Mouse (Mus musculus) C2C12 (cell line): ENCODE measurements at regions not wholly inside any gene's neighbourhood (a gene's known extent, or its start where the extent isn't known, plus 50 kb on each side); places are given as distances from the start of the nearest gene placed in this dataset.

Experiments used
- H3K27me3 ChIP-seq: one replicate; pipeline ENCODE4 v1.6.1; 2011; ENCODE audit not compliant: control insufficient read depth, insufficient read depth, insufficient read length
- H3K36me3 ChIP-seq: one replicate; pipeline ENCODE4 v1.6.1; 2011; ENCODE audit not compliant: control insufficient read depth, insufficient read depth
- H3K4me3 ChIP-seq: one replicate; pipeline ENCODE4 v1.5.1; 2011; ENCODE audit warnings: mild to moderate bottlenecking, control low read depth; ENCODE audit not compliant: poor library complexity, insufficient read depth, severe bottlenecking
- H3K79me2 ChIP-seq: one replicate; pipeline ENCODE4 v1.6.1; 2011; ENCODE audit not compliant: control insufficient read depth, insufficient read depth
- H3K79me3 ChIP-seq: one replicate; pipeline ENCODE4 v1.6.1; 2011; ENCODE audit warnings: low read depth, control low read depth
- H3ac ChIP-seq: one replicate; pipeline ENCODE3; 2011; ENCODE audit warnings: low read depth; ENCODE audit not compliant: control insufficient read depth, insufficient read length
- CEBPB ChIP-seq: IDR thresholded peaks from one replicate; pipeline ENCODE4 v1.6.1; 2011; ENCODE audit warnings: low read depth, mild to moderate bottlenecking, control low read depth, moderate library complexity
- CTCF ChIP-seq: IDR thresholded peaks from one replicate; pipeline ENCODE4 v1.5.1; 2011; ENCODE audit not compliant: control insufficient read depth, insufficient read depth, insufficient read length
- FOSL1 ChIP-seq: IDR thresholded peaks from one replicate; pipeline ENCODE4 v1.8.0; 2011; ENCODE audit warnings: mild to moderate bottlenecking, low read length; ENCODE audit not compliant: poor library complexity, insufficient read depth, severe bottlenecking
- MAX ChIP-seq: IDR thresholded peaks from one replicate; pipeline ENCODE4 v1.6.1; 2011; ENCODE audit warnings: mild to moderate bottlenecking, control low read depth
- MYOD1 ChIP-seq: IDR thresholded peaks from one replicate; pipeline ENCODE4 v1.6.1; 2011; ENCODE audit warnings: low read depth; ENCODE audit not compliant: control insufficient read depth, insufficient read length
- MYOG ChIP-seq: IDR thresholded peaks from one replicate; pipeline ENCODE4 v1.6.1; 2011; ENCODE audit not compliant: control insufficient read depth, insufficient read length; ENCODE audit errors: extremely low read depth
- USF1 ChIP-seq: IDR thresholded peaks from one replicate; pipeline ENCODE4 v1.6.1; 2011; ENCODE audit warnings: low read depth, mild to moderate bottlenecking, control low read depth, moderate library complexity

- TF ChIP-seq FOSL1 (no peak), USF1 (no peak), CEBPB (no peak), MYOD1 (no peak), CTCF (no peak), MYOG (no peak), MAX (no peak)
- Histone ChIP-seq H3K79me3 (no peaks in the 10 kb centered on the region), H3K36me3 (no peaks in the 10 kb centered on the region), H3K4me3 (no peak overlapping the region), H3K79me2 (no peaks in the 10 kb centered on the region), H3ac (no peak overlapping the region), H3K27me3 (no peaks in the 10 kb centered on the region)
Observed at GRCm38 (mm10) chr13:107587678-107588077, 456.6 kb upstream of the Smim15 start.

GRCm38 (mm10) chr13:107585936-107586335 is 458.3 kb upstream of the Smim15 start:
- no peak overlapping the region for H3K4me3 ChIP-seq
- no peaks in the 10 kb centered on the region for H3K79me3 ChIP-seq
- TF ChIP-seq MYOG (no peak), MYOD1 (no peak), MAX (no peak), USF1 (no peak), CTCF (no peak), FOSL1 (no peak), CEBPB (no peak)
- H3ac ChIP-seq: no peak overlapping the region
- no peaks in the 10 kb centered on the region for H3K79me2 ChIP-seq
- H3K36me3 ChIP-seq: no peaks in the 10 kb centered on the region
- H3K27me3 ChIP-seq: no peaks in the 10 kb centered on the region

DNA sequence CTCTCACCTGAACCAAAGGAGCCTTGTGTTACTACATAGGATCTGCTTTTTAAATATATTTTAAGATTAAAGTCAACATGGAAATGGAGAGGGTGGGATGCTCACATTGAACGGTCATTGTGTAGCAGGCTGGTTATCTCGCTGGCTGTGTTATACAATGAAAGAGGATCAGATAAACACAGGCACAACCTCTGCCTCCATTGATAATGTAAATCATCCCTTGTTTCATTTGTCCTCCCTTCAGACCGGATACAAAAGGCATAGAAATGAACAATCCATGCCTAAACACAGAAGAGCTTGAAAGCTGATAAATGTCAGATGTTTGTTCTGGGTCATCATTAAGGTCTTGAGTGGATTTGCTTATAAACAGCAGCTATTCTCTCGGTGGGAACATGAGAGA is 458.9 kb upstream of the Smim15 start:
- TF ChIP-seq MAX (no peak), MYOG (no peak), USF1 (no peak), CEBPB (no peak), FOSL1 (no peak), MYOD1 (no peak), CTCF (no peak)
- Histone ChIP-seq H3K79me2 (no peaks in the 10 kb centered on the region), H3K79me3 (no peaks in the 10 kb centered on the region), H3ac (no peak overlapping the region), H3K27me3 (no peaks in the 10 kb centered on the region), H3K4me3 (no peak overlapping the region), H3K36me3 (no peaks in the 10 kb centered on the region)

DNA sequence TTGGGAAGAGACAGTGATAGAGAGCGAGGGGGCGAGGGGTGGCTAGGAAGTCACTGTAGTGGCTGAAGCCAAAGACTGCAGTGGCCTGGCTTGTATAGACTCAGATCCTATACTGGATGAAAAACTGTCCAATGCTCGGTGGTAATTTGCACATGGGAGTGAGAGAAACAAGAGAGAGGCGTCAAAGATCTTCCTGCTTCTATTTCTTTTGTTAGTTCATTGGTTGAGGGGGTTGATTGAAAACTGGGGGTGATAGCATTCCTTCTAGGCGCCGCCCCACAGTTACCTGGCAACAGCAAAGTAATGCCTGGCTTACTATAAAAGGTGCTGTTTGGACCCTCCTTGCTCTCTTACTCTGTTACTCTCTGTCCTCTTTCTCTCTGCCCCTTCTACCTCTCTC is 465.3 kb upstream of the Smim15 start:
- Histone ChIP-seq H3K79me3 (no peaks in the 10 kb centered on the region), H3K27me3 (no peaks in the 10 kb centered on the region), H3K4me3 (no peak overlapping the region), H3K79me2 (no peaks in the 10 kb centered on the region), H3ac (no peak overlapping the region), H3K36me3 (no peaks in the 10 kb centered on the region)
- no peak for TF ChIP-seq FOSL1
- TF ChIP-seq MYOD1: no peak
- no peak for TF ChIP-seq MAX
- TF ChIP-seq MYOG: no peak
- no peak for TF ChIP-seq CEBPB

GRCm38 (mm10) chr13:107577809-107578208 is 466.4 kb upstream of the Smim15 start:
- TF ChIP-seq USF1 (no peak), MAX (no peak), FOSL1 (no peak), CTCF (no peak), CEBPB (no peak), MYOD1 (no peak), MYOG (no peak)
- no peaks in the 10 kb centered on the region for H3K36me3 ChIP-seq
- H3K79me3 ChIP-seq: no peaks in the 10 kb centered on the region
- no peaks in the 10 kb centered on the region for H3K27me3 ChIP-seq
- no peak overlapping the region for H3K4me3 ChIP-seq
- H3ac ChIP-seq: no peak overlapping the region
- H3K79me2 ChIP-seq: no peaks in the 10 kb centered on the region

DNA sequence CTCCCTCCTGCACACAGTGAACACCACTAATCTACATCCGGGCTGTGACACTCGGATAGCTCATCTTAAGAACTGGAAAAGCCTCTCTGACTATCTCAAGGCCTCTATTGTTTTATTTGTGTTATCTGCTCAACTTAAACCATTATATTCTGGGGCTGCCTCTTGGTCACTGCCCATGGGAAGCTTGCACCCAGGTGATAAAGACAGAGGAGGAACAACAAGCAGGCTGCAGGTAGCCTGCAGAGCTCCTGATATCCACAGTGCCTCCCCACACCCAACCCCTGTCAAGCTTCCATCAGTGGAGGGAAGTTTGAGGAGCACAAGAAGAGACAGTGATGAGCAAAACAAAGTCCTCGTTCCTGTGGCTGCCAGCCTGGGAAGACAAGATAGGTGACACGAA is 467.0 kb upstream of the Smim15 start:
- Histone ChIP-seq H3K27me3 (no peaks in the 10 kb centered on the region), H3ac (no peak overlapping the region), H3K79me3 (no peaks in the 10 kb centered on the region), H3K79me2 (no peaks in the 10 kb centered on the region), H3K36me3 (no peaks in the 10 kb centered on the region), H3K4me3 (no peak overlapping the region)
- TF ChIP-seq FOSL1 (no peak), MAX (no peak), CEBPB (no peak), CTCF (no peak), USF1 (no peak), MYOG (no peak), MYOD1 (no peak)
